Mouse (Mus musculus) liver, embryonic 14.5 days (tissue): ENCODE measurements around the gene Zfp276.

Experiments used
- CTCF ChIP-seq: IDR thresholded peaks from 2 replicates; pipeline ENCODE4 v1.5.1; 2016; ENCODE audit warnings: antibody characterized with exemption, low read depth, control low read depth
- EP300 ChIP-seq: IDR thresholded peaks from 2 replicates; pipeline ENCODE4 v1.6.1; 2016; ENCODE audit warnings: antibody characterized with exemption, low read depth

DNA sequence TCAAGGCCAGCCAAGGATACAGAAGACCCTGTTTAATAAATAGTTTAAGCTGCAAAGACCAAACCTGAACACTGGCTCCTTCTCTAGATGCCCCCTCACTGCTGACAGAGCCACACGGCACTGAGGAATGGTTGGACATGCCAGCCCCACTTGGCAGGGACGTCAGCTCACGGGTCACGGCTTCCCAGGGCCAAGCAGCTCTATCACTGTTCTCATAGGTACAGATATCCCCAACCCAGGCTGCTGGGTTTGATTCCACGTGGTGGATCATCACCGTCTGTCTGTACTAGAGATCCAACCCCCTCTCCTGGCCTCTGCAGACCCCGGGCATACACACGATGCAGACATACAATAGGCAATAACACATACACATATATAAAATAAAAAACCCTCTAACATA, 36.7 kb downstream of the Zfp276 start:
- TF ChIP-seq CTCF (no peak), EP300 (no peak)
